Mouse (Mus musculus): Measurements from ENCODE around the gene Scamp3. TPM values are rescaled to one million over a fixed set of nuclear protein-coding genes. Genes with fewer than 3 reads are reported as not detected.

Scamp3 gene
- polyA plus RNA-seq, 1 experiment, result 96.1 TPM

DNA sequence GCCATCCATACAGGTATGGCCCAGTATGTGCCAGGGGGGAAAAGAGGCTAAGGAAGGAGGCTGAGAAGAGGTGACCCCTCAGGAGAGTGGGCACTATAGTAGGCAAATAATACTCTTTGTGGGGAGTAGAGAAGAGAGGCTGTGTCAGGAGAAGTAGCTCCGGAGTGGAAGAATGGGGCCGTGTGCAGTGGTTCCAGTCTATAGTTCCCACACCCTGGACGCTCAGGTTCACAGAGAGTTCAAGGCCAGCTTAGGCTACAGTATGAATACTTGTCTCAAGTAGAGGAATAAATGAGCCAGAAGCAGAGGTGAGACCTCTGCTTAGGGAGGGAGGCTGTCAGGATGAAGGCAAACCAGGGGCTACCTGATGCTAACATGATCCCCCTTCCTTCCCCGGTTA is 52.0 kb downstream of the Scamp3 start:
- H3K27me3 ChIP-seq (ENCODE audit: control insufficient read depth, insufficient read depth, low read length), result peaks cover 21% of the 10 kb centered on the region
- no peaks in the 10 kb centered on the region for H3K36me3 ChIP-seq (ENCODE audit: control insufficient read depth, insufficient read depth, low read length)
- TF ChIP-seq CTCF (IDR thresholded peaks at IDR 0.05; ENCODE audit: extremely low read depth, insufficient read length, insufficient replicate concordance, low read depth, low read length) (no peak), POLR2A (IDR thresholded peaks at IDR 0.05; ENCODE audit: low read depth, low read length) (no peak)
- H3K27ac ChIP-seq (ENCODE audit: insufficient read depth, low read depth, low read length), result no peak overlapping the region
- WGBS, result 74% methylated on average over 4 of the region's 4 CpGs
- H3K4me1 ChIP-seq (ENCODE audit: control insufficient read depth, insufficient read depth, insufficient read length, low read length), result peaks cover 20% of the 10 kb centered on the region
- no peak overlapping the region for H3K4me3 ChIP-seq (ENCODE audit: low read depth, low read length)

- TF ChIP-seq CTCF (IDR thresholded peaks at IDR 0.05; ENCODE audit: extremely low read depth, insufficient read length, insufficient replicate concordance, low read depth, low read length) (no peak), POLR2A (IDR thresholded peaks at IDR 0.05; ENCODE audit: low read depth, low read length) (no peak)
- peaks cover 24% of the 10 kb centered on the region for H3K4me1 ChIP-seq (ENCODE audit: control insufficient read depth, insufficient read depth, insufficient read length, low read length)
- H3K36me3 ChIP-seq (ENCODE audit: control insufficient read depth, insufficient read depth, low read length), result no peaks in the 10 kb centered on the region
- H3K27ac ChIP-seq (ENCODE audit: insufficient read depth, low read depth, low read length), result no peak overlapping the region
- peaks cover 17% of the 10 kb centered on the region for H3K27me3 ChIP-seq (ENCODE audit: control insufficient read depth, insufficient read depth, low read length)
- no peak overlapping the region for H3K4me3 ChIP-seq (ENCODE audit: low read depth, low read length)
- WGBS, result 91% methylated on average over 2 of the region's 2 CpGs
These were observed 53.3 kb downstream of the Scamp3 start for GRCm38 (mm10) chr3:89230561-89230960.

DNA sequence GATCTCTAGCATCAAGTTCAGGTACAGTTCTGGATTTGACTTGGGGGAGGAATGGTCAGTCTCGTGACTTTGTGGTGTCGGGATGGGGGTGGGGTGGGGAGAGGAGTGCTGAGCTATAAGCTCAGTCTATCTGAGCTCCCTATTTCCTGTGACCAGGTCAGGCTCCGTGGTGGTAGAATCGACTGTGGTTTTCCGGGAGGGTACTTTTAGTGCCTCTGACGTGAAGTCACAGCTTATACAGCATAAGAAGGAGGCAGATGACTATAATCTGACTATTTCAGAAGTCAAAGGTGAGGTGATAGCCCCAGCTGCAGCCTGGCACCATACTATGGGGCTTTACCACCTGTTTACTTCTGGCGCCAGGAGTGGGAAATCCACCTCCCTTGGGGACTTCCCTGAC is 54.1 kb downstream of the Scamp3 start:
- Histone ChIP-seq H3K36me3 (ENCODE audit: control insufficient read depth, insufficient read depth, low read length) (no peaks in the 10 kb centered on the region), H3K4me3 (ENCODE audit: low read depth, low read length) (no peak overlapping the region), H3K27me3 (ENCODE audit: control insufficient read depth, insufficient read depth, low read length) (peaks cover 16% of the 10 kb centered on the region), H3K27ac (ENCODE audit: insufficient read depth, low read depth, low read length) (no peak overlapping the region), H3K4me1 (ENCODE audit: control insufficient read depth, insufficient read depth, insufficient read length, low read length) (peaks cover 24% of the 10 kb centered on the region)
- WGBS, result 37% methylated on average over 7 of the region's 7 CpGs
- TF ChIP-seq CTCF (IDR thresholded peaks at IDR 0.05; ENCODE audit: extremely low read depth, insufficient read length, insufficient replicate concordance, low read depth, low read length) (no peak), POLR2A (IDR thresholded peaks at IDR 0.05; ENCODE audit: low read depth, low read length) (no peak)

DNA sequence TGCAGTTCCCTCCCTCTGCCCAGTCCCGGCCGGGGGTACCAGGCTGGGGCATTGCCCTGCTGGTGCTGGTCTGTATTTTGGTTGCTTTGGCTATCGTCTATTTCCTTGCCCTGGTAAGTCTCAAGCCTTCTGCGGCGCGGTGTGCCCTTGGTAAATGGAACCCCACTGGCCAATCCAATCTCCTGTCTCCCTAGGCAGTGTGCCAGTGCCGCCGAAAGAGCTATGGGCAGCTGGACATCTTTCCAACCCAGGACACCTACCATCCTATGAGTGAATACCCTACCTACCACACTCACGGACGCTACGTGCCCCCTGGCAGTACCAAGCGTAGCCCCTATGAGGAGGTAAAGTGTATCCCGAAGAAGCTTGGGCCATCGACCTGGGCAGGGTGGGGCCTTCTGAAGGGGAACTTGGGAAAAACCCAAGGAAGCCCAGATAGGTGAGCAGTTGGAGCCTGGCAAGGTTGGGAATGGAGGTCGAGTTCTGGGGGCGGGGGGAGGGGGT is 54.6 kb downstream of the Scamp3 start:
- Histone ChIP-seq H3K27ac (ENCODE audit: insufficient read depth, low read depth, low read length) (no peak overlapping the region), H3K4me3 (ENCODE audit: low read depth, low read length) (no peak overlapping the region), H3K4me1 (ENCODE audit: control insufficient read depth, insufficient read depth, insufficient read length, low read length) (peaks cover 24% of the 10 kb centered on the region), H3K27me3 (ENCODE audit: control insufficient read depth, insufficient read depth, low read length) (peaks cover 18% of the 10 kb centered on the region), H3K36me3 (ENCODE audit: control insufficient read depth, insufficient read depth, low read length) (no peaks in the 10 kb centered on the region)
- TF ChIP-seq CTCF (IDR thresholded peaks at IDR 0.05; ENCODE audit: extremely low read depth, insufficient read length, insufficient replicate concordance, low read depth, low read length) (no peak), POLR2A (IDR thresholded peaks at IDR 0.05; ENCODE audit: low read depth, low read length) (no peak)
- 64% methylated on average over 16 of the region's 16 CpGs for WGBS

Other genes starting within 250 kb of the Scamp3 start
- gene Ash1l, start 226.9 kb upstream of the Scamp3 start, polyA plus RNA-seq (2012; rRNA removed), result 1.7 and 3.9 TPM in 2 replicates
- 12.9 and 26.8 TPM in 2 replicates for gene Dap3, start 226.3 kb upstream of the Scamp3 start, polyA plus RNA-seq (2012; rRNA removed)
- gene Rusc1, start 84.2 kb upstream of the Scamp3 start, polyA plus RNA-seq (2012; rRNA removed), result 26.9 and 45.2 TPM in 2 replicates
- gene Gm43738, start 76.4 kb upstream of the Scamp3 start, polyA plus RNA-seq (2012; rRNA removed), result not detected in 2 replicates
- 47.8 and 81.3 TPM in 2 replicates for gene Fdps, start 75.5 kb upstream of the Scamp3 start, polyA plus RNA-seq (2012; rRNA removed)
- gene Pklr, start 41.3 kb upstream of the Scamp3 start, polyA plus RNA-seq (2012; rRNA removed), result 264 and 580 TPM in 2 replicates
- gene Hcn3, start 17.3 kb upstream of the Scamp3 start, polyA plus RNA-seq (2012; rRNA removed), result 0.30 and 1.3 TPM in 2 replicates
- gene Clk2, start 12.7 kb upstream of the Scamp3 start, polyA plus RNA-seq (2012; rRNA removed), result 20.6 and 27.7 TPM in 2 replicates
- 14.0 and 19.4 TPM in 2 replicates for gene Fam189b, start 5.7 kb downstream of the Scamp3 start, polyA plus RNA-seq (2012; rRNA removed)
- 37.1 and 70.6 TPM in 2 replicates for gene Gba, start 25.5 kb downstream of the Scamp3 start, polyA plus RNA-seq (2012; rRNA removed)
- 10.5 and 16.0 TPM in 2 replicates for gene Thbs3, start 37.7 kb downstream of the Scamp3 start, polyA plus RNA-seq (2012; rRNA removed)
- 92.5 and 181 TPM in 2 replicates for gene Mtx1, start 49.6 kb downstream of the Scamp3 start, polyA plus RNA-seq (2012; rRNA removed)
- 0.76 and 139 TPM in 2 replicates for gene Muc1, start 51.6 kb downstream of the Scamp3 start, polyA plus RNA-seq (2012; rRNA removed)
- gene Krtcap2, start 68.5 kb downstream of the Scamp3 start, polyA plus RNA-seq (2012; rRNA removed), result 120 and 182 TPM in 2 replicates
- gene Trim46, start 68.8 kb downstream of the Scamp3 start, polyA plus RNA-seq (2012; rRNA removed), result 4.3 and 8.7 TPM in 2 replicates
- gene Dpm3, start 81.9 kb downstream of the Scamp3 start, polyA plus RNA-seq (2012; rRNA removed), result 357 and 440 TPM in 2 replicates
- 81.6 and 97.3 TPM in 2 replicates for gene Slc50a1, start 93.1 kb downstream of the Scamp3 start, polyA plus RNA-seq (2012; rRNA removed)
- gene Efna1, start 103.7 kb downstream of the Scamp3 start, polyA plus RNA-seq (2012; rRNA removed), result 46.1 and 122 TPM in 2 replicates
- 3.9 and 7.0 TPM in 2 replicates for gene Efna3, start 145.5 kb downstream of the Scamp3 start, polyA plus RNA-seq (2012; rRNA removed)
- gene Efna4, start 160.6 kb downstream of the Scamp3 start, polyA plus RNA-seq (2012; rRNA removed), result 11.6 and 20.0 TPM in 2 replicates
- gene Adam15, start 172.5 kb downstream of the Scamp3 start, polyA plus RNA-seq (2012; rRNA removed), result 48.9 and 70.7 TPM in 2 replicates
- gene Dcst2, start 184.5 kb downstream of the Scamp3 start, polyA plus RNA-seq (2012; rRNA removed), result 0.93 and 1.2 TPM in 2 replicates
- 2.0 and 9.1 TPM in 2 replicates for gene Dcst1, start 187.8 kb downstream of the Scamp3 start, polyA plus RNA-seq (2012; rRNA removed)
- gene Zbtb7b, start 217.3 kb downstream of the Scamp3 start, polyA plus RNA-seq (2012; rRNA removed), result 97.8 and 262 TPM in 2 replicates
- gene Lenep, start 225.3 kb downstream of the Scamp3 start, polyA plus RNA-seq (2012; rRNA removed), result 0.85 TPM in 1 of 2 replicates, not detected in the other
- 22.1 and 36.1 TPM in 2 replicates for gene Flad1, start 234.4 kb downstream of the Scamp3 start, polyA plus RNA-seq (2012; rRNA removed)
- gene Cks1b, start 240.9 kb downstream of the Scamp3 start, polyA plus RNA-seq (2012; rRNA removed), result 6.2 and 13.7 TPM in 2 replicates
- gene Shc1, start 241.0 kb downstream of the Scamp3 start, polyA plus RNA-seq (2012; rRNA removed), result 33.6 and 63.5 TPM in 2 replicates